Mouse (Mus musculus) kidney, postnatal 0 days (tissue): ENCODE results near the gene Defb47. TPM values are rescaled to one million over a fixed set of nuclear protein-coding genes. Genes with fewer than 3 reads are reported as not detected.

Source experiments
- ATAC-seq: fragments of 200-750 bp; cut with Nextera tagmentation; replicated peaks from 2 replicates; pipeline ENCODE4 v1.8.0; 2017; ENCODE audit warnings: low read depth, moderate number of reproducible peaks, moderate TSS enrichment, moderate library complexity; ENCODE audit not compliant: low FRiP score
- DNase-seq: peaks from one replicate; pipeline ENCODE4 v3.0.0-alpha.2; 2016; ENCODE audit warnings: low spot score
- H3K27ac ChIP-seq: fragments of 300-500 bp; sonication (generic); 2 replicates; pipeline ENCODE4 v1.5.1; 2014; ENCODE audit warnings: mild to moderate bottlenecking
- H3K27me3 ChIP-seq: fragments of 300-500 bp; sonication (generic); 2 replicates; pipeline ENCODE4 v1.6.1; 2014; ENCODE audit warnings: low read length, mixed read lengths; ENCODE audit not compliant: insufficient read depth
- H3K36me3 ChIP-seq: fragments of 300-500 bp; sonication (generic); 2 replicates; pipeline ENCODE4 v1.6.1; 2014; ENCODE audit warnings: low read length, mixed read lengths; ENCODE audit not compliant: insufficient read depth
- H3K4me1 ChIP-seq: fragments of 300-500 bp; sonication (generic); replicated peaks from 2 replicates; pipeline ENCODE4 v1.6.1; 2014; ENCODE audit warnings: antibody characterized with exemption, low read length, mixed read lengths; ENCODE audit not compliant: insufficient read depth
- H3K4me2 ChIP-seq: fragments of 300-500 bp; sonication (generic); 2 replicates; pipeline ENCODE4 v1.6.1; 2014; ENCODE audit warnings: mild to moderate bottlenecking, low read length, moderate library complexity, mixed read lengths
- H3K4me3 ChIP-seq: fragments of 300-500 bp; sonication (generic); replicated peaks from 2 replicates; pipeline ENCODE4 v1.5.1; 2014; ENCODE audit warnings: low read depth, low read length
- H3K9ac ChIP-seq: fragments of 300-500 bp; sonication (generic); 2 replicates; pipeline ENCODE4 v1.6.1; 2014; ENCODE audit warnings: low read depth, low read length
- H3K9me3 ChIP-seq: fragments of 300-500 bp; sonication (generic); replicated peaks from 2 replicates; pipeline ENCODE4 v1.6.1; 2016; ENCODE audit warnings: low read length, inconsistent platforms, mixed read lengths
- CTCF ChIP-seq: IDR thresholded peaks from 2 replicates; pipeline ENCODE4 v1.5.1; 2016; ENCODE audit warnings: antibody characterized with exemption, low read depth, mild to moderate bottlenecking, moderate library complexity
- WGBS: fragments of 180-500 bp; shearing (Covaris S2); extraction: QIAGEN DNeasy Blood & Tissue Kit; methylation state at CpG from one replicate; pipeline ENCODE4 v1.1.7; 2014; 5-methylcytosine and 5-hydroxymethylcytosine counted together
- polyA plus RNA-seq: library from polyadenylated mRNA; unstranded; fragments of >200 nt; fragmentation: Nextera tagmentation; extraction: Ambion mirVana; gene quantifications from 2 replicates; pipeline ENCODE4 v1.2.1, GENCODE M21; 2015

Gene Defb47
- polyA plus RNA-seq, 1 experiment from 2014 or later, result not detected

DNA sequence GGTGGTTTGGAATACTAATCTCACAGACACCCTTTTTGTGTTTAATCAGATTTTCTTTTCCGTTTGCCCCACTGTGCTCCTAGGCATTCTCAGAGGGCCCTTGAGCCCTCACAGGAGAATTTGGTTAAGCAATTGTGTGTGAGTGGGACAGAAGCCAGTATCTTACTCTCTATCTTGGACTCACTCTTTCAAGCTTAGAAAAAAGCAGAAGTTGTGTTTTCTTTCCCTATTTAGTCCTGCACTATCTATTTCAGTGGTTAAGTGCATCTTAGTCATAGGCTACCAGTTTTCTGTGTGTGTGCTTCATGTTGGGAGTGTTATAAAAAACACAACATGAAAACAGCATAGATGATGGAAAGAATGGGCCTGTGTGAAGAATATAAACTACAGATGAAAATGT is 18.1 kb upstream of the Defb47 start:
- no peak overlapping the region for H3K4me3 ChIP-seq
- no peak for TF ChIP-seq CTCF
- no peak for ATAC-seq
- no peaks in the 10 kb centered on the region for H3K4me1 ChIP-seq
- no peak overlapping the region for H3K4me2 ChIP-seq
- DNase-seq, result no peak
- H3K9me3 ChIP-seq, result no peaks in the 10 kb centered on the region
- no peaks in the 10 kb centered on the region for H3K27me3 ChIP-seq
- WGBS, result 92% methylated on average over 1 of the region's 1 CpGs
- H3K27ac ChIP-seq, result no peak overlapping the region
- no peaks in the 10 kb centered on the region for H3K36me3 ChIP-seq
- no peak overlapping the region for H3K9ac ChIP-seq

GRCm38 (mm10) chr14:62984410-62984809 is 13.5 kb upstream of the Defb47 start, which contains the start of gene Defb48:
Gene Defb48 (minus strand): TSS chr14:62984510.
- no peak for TF ChIP-seq CTCF
- no peaks in the 10 kb centered on the region for H3K9me3 ChIP-seq
- no peaks in the 10 kb centered on the region for H3K4me1 ChIP-seq
- ATAC-seq, result no peak
- 63% methylated on average over 1 of the region's 1 CpGs for WGBS
- H3K27ac ChIP-seq, result no peak within 1 kb of the TSS
- no peaks in the 10 kb centered on the region for H3K27me3 ChIP-seq
- no peak within 1 kb of the TSS for H3K4me3 ChIP-seq
- H3K4me2 ChIP-seq, result no peak within 1 kb of the TSS
- H3K36me3 ChIP-seq, result no peaks in the 10 kb centered on the region
- no peak for DNase-seq
- H3K9ac ChIP-seq, result no peak within 1 kb of the TSS

GRCm38 (mm10) chr14:62991271-62991670 is 6.6 kb upstream of the Defb47 start:
- Histone ChIP-seq H3K4me1 (no peaks in the 10 kb centered on the region), H3K27ac (no peak overlapping the region), H3K4me2 (no peak overlapping the region), H3K9ac (no peak overlapping the region), H3K9me3 (no peaks in the 10 kb centered on the region), H3K27me3 (no peaks in the 10 kb centered on the region), H3K36me3 (no peaks in the 10 kb centered on the region), H3K4me3 (no peak overlapping the region)
- WGBS, result 43% methylated on average over 3 of the region's 3 CpGs
- no peak for ATAC-seq
- TF ChIP-seq CTCF, result no peak
- peak; percentile 19 for DNase-seq

DNA sequence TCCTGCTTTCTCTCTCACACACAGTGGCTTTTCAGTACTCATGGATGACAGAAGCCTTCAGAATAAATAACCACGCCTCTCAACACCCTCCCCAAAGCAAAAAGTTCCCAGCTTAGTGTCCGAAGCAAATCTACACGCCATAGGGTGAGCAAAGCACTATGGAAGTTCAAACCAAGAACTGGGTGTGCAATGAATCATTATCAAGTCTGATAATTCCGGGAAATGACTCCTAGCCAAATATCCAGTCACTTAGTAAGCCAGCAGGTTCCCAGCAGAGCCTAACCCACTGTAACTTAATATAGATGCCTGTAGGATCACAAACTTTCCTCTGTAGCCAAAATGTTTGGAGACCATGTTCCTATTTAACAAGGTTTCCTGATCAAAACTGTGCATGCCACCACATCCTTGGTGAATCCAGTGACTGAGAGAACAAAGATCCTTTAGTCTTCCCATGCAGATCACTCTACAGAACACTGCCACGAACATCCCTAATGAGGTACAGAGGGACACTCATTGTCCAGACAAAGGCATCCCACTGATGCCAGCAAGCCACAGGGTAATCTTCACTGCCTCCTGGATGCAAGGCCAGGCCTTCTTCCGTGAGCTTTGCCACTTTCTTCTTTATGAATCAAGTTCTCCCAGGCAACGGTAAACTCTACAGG is 5.9 kb upstream of the Defb47 start:
- Histone ChIP-seq H3K9ac (no peak overlapping the region), H3K27me3 (no peaks in the 10 kb centered on the region), H3K9me3 (no peaks in the 10 kb centered on the region), H3K27ac (no peak overlapping the region), H3K36me3 (no peaks in the 10 kb centered on the region), H3K4me1 (no peaks in the 10 kb centered on the region), H3K4me3 (no peak overlapping the region), H3K4me2 (no peak overlapping the region)
- TF ChIP-seq CTCF, result no peak
- ATAC-seq, result no peak
- WGBS, result 78% methylated on average over 7 of the region's 7 CpGs
- no peak for DNase-seq

DNA sequence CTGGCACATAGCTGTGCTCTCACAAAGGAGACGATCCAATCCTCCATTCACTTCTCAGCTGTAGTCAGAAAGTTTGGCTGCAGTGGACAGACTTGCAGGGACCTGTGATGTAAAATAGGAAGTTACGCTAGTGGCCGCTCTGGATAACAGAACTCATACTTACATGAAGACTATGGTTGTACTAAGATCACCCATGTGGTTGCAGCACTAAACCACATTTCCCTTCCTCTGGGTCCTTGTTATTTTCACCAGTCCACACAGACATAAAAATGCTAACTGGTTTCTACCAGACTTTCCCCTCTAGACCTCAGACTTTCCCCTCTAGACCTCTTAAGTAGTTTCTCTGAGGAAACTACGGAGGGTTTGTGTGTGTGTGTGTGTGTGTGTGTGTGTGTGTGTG is 1.1 kb downstream of the Defb47 start:
- Histone ChIP-seq H3K4me1 (no peaks in the 10 kb centered on the region), H3K27ac (no peak overlapping the region), H3K4me3 (no peak overlapping the region), H3K9ac (no peak overlapping the region), H3K27me3 (no peaks in the 10 kb centered on the region), H3K36me3 (no peaks in the 10 kb centered on the region), H3K4me2 (no peak overlapping the region), H3K9me3 (no peaks in the 10 kb centered on the region)
- no peak for ATAC-seq
- no peak for TF ChIP-seq CTCF
- WGBS, result 86% methylated on average over 4 of the region's 4 CpGs
- DNase-seq, result no peak

DNA sequence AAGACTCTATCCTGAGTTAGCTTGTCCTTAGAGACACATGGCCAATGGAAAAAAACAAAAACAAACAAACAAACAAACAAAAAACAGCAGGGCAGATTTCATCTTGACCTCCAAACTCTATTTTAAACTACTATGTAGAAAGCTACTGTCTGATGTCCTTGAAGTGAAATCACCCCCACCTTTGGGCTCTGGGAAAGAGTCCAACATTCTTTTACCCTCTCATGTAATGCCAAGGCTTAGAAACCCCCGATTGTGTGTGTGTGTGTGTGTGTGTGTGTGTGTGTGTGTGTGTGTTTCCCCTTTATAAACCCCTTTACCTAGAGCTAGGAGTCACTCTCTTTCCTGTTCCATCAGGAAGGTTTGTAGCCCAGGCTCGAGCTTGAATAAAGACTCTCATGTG is 4.7 kb downstream of the Defb47 start:
- no peak for ATAC-seq
- Histone ChIP-seq H3K27ac (no peak overlapping the region), H3K27me3 (no peaks in the 10 kb centered on the region), H3K4me2 (no peak overlapping the region), H3K36me3 (no peaks in the 10 kb centered on the region), H3K9me3 (no peaks in the 10 kb centered on the region), H3K9ac (no peak overlapping the region), H3K4me1 (no peaks in the 10 kb centered on the region), H3K4me3 (no peak overlapping the region)
- WGBS, result 54% methylated on average over 2 of the region's 2 CpGs
- DNase-seq, result no peak
- TF ChIP-seq CTCF, result no peak

DNA sequence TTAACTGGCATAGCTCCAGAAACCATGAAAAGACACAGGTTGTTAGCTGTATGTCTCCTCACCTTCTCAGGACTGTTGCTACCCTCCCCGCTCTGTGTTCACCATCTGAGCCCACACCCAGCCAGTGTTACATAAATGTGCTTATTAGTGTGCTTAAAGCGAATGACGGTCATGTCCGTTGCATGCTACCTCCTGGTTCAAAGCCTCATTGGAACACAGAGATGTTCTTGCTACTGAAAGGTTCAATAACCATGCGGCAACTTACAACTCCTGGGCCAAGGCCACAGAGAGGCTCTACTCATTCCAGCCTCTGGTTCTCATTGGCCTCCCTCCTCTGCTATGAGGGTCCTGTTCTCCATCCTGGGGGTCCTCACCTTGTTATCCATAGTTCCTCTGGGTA is 13.6 kb downstream of the Defb47 start, which contains the start of gene Defb43:
Defb43 (plus strand) TSS at position 301 of the 400 bp plus-strand sequence.
- Histone ChIP-seq H3K9me3 (no peaks in the 10 kb centered on the region), H3K27me3 (no peaks in the 10 kb centered on the region), H3K4me2 (no peak within 1 kb of the TSS), H3K36me3 (no peaks in the 10 kb centered on the region), H3K27ac (no peak within 1 kb of the TSS), H3K4me1 (no peaks in the 10 kb centered on the region), H3K9ac (no peak within 1 kb of the TSS), H3K4me3 (no peak within 1 kb of the TSS)
- ATAC-seq (no peak), DNase-seq (no peak)
- no peak for TF ChIP-seq CTCF
- WGBS, result 93% methylated on average over 5 of the region's 5 CpGs
